Mouse (Mus musculus) limb, embryonic 13.5 days (tissue): ENCODE results near the gene Maml2. TPM values are rescaled to one million over a fixed set of nuclear protein-coding genes. Genes with fewer than 3 reads are reported as not detected.

ENCODE experiments used
- ATAC-seq: fragments of 200-750 bp; cut with Nextera tagmentation; 2 replicates; pipeline ENCODE4 v1.8.0; 2017; ENCODE audit warnings: low read depth, moderate number of reproducible peaks, moderate TSS enrichment; ENCODE audit not compliant: low FRiP score
- H3K27ac ChIP-seq: fragments of 300-500 bp; sonication (generic); 2 replicates; pipeline ENCODE4 v1.5.1; 2015; ENCODE audit warnings: inconsistent platforms, mild to moderate bottlenecking, moderate library complexity
- H3K27me3 ChIP-seq: fragments of 300-500 bp; sonication (generic); 2 replicates; pipeline ENCODE4 v1.6.1; 2015; ENCODE audit warnings: mild to moderate bottlenecking, inconsistent platforms
- H3K36me3 ChIP-seq: fragments of 300-500 bp; sonication (generic); 2 replicates; pipeline ENCODE4 v1.6.1; 2015; ENCODE audit warnings: inconsistent platforms, mild to moderate bottlenecking, moderate library complexity
- H3K4me1 ChIP-seq: fragments of 300-500 bp; sonication (generic); 2 replicates; pipeline ENCODE4 v1.6.1; 2015; ENCODE audit warnings: inconsistent platforms
- H3K4me2 ChIP-seq: fragments of 300-500 bp; sonication (generic); replicated peaks from 2 replicates; pipeline ENCODE4 v1.6.1; 2015; ENCODE audit warnings: inconsistent platforms, mild to moderate bottlenecking, moderate library complexity
- H3K4me3 ChIP-seq: fragments of 300-500 bp; sonication (generic); 2 replicates; pipeline ENCODE4 v1.5.1; 2015; ENCODE audit warnings: moderate library complexity, mild to moderate bottlenecking, inconsistent platforms
- H3K9ac ChIP-seq: fragments of 300-500 bp; sonication (generic); 2 replicates; pipeline ENCODE4 v1.6.1; 2015; ENCODE audit warnings: mild to moderate bottlenecking, inconsistent platforms
- H3K9me3 ChIP-seq: fragments of 300-500 bp; sonication (generic); 2 replicates; pipeline ENCODE4 v1.6.1; 2016; ENCODE audit warnings: inconsistent platforms
- WGBS: fragments of 180-500 bp; shearing (Covaris S2); methylation state at CpG from one replicate; pipeline ENCODE4 v1.1.7; 2015; 5-methylcytosine and 5-hydroxymethylcytosine counted together
- polyA plus RNA-seq: library from polyadenylated mRNA; unstranded; fragments of >200 nt; fragmentation: Nextera tagmentation; extraction: Ambion mirVana; gene quantifications from 2 replicates; pipeline ENCODE4 v1.2.1, GENCODE M21; 2015

The Maml2 gene
- polyA plus RNA-seq, 1 experiment from 2014 or later, result 15.9 TPM

DNA sequence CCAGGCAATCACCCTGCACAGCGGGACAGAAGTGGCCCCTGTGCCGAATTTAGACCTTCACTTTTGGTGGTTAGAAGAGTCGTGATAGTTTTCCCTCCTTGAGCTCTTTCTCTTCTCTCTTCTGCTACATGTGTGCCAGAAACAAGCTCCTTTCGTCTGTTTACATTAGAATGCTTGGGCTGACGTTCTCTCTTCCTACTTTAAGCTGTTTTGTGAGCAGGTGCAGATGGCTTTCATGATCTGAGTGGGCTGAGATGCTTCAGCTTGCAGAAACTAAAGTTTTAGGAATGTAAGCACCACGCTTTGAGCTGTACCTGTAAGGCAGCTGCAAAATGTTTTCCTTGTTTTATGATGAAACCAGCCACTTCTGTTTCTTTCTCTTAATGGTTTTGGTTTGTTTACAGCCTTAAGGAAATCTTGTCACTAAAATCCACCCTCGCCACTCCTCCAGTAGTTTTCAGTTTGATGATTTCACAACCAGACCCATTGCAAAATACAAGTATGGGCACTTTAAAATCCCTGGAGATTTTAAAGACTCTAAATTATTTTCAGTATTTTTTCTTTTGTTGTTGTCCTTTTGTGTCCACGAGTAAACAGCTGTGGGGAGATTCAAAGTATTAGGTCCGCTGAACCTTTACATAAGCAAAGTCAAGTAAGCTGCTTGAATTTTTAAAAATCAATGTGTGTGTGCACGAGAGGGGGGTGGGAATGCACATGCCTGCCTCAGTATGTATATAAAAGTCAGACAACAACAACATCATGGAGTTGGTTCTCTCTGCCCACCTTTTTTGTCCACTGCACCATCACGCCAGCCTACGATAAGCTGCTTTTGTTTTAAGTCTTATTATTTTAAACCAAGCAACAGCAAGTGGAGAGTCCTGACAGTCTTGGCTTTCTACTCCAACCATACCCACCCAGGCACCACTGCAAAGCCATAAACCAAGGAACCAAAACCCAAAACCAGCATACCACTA is 186.8 kb downstream of the Maml2 start:
- no peak overlapping the region for H3K4me3 ChIP-seq
- no peaks in the 10 kb centered on the region for H3K27me3 ChIP-seq
- H3K4me2 ChIP-seq, result peak overlapping the region; percentile 35
- 0 out of 2 replicates have a peak overlapping the region, but pooled peaks have one; percentile 35 for H3K27ac ChIP-seq
- H3K36me3 ChIP-seq, result no peaks in the 10 kb centered on the region
- H3K9me3 ChIP-seq, result no peaks in the 10 kb centered on the region
- no peak; the same call in 1 of the 2 replicates for ATAC-seq
- H3K9ac ChIP-seq, result no peak overlapping the region
- H3K4me1 ChIP-seq, result peaks cover 36% of the 10 kb centered on the region
- WGBS, result 47% methylated on average over 12 of the region's 12 CpGs

DNA sequence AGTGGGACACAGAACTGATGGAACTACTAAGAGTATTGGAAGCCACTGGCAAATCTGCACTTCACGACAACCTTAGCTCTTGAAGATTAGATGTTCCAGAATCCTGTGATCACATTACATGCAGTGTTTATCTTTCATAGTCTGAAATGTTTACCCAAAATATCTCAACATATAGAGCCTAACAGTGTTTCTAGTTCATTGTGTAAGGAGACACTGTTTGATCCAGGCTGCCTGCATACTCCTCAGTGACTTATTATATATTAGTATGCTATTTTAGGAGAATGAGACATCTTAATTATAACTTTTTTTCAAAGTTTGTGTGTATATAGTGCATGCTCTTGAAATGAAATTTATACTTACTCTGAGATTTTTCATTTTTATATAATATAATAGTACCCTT is 188.2 kb downstream of the Maml2 start:
- Histone ChIP-seq H3K27ac (no peak overlapping the region), H3K27me3 (no peaks in the 10 kb centered on the region), H3K4me3 (no peak overlapping the region), H3K36me3 (no peaks in the 10 kb centered on the region), H3K4me2 (no peak overlapping the region), H3K9ac (no peak overlapping the region), H3K4me1 (peaks cover 34% of the 10 kb centered on the region), H3K9me3 (no peaks in the 10 kb centered on the region)
- ATAC-seq, result no peak
- 83% methylated on average over 1 of the region's 1 CpGs for WGBS

DNA sequence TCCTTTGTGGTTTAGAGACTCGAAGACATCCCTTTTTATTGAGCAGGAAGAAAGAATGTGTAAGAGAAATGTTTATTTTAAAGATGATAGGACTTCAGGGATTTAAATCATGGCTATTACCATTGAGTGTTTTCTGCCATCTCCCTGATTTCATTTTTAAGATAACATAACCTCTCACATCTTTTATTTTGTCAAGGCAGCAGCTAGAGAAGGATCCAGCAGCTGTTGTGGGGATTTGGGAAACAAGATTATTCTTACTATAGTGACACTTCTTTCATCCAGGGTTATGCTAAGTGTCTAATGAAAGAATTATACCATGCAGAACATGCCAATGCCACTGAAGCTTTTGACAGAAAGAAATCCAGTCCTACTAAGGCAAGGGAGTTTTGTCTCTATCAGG is 193.3 kb downstream of the Maml2 start:
- no peak overlapping the region for H3K27ac ChIP-seq
- H3K4me3 ChIP-seq, result no peak overlapping the region
- no peaks in the 10 kb centered on the region for H3K9me3 ChIP-seq
- H3K27me3 ChIP-seq, result no peaks in the 10 kb centered on the region
- no peak for ATAC-seq
- no peak overlapping the region for H3K9ac ChIP-seq
- H3K4me1 ChIP-seq, result peaks cover 9% of the 10 kb centered on the region; the same call in 1 of the 2 replicates
- WGBS, result 51% methylated on average over 1 of the region's 1 CpGs
- H3K4me2 ChIP-seq, result no peak overlapping the region
- H3K36me3 ChIP-seq, result no peaks in the 10 kb centered on the region

DNA sequence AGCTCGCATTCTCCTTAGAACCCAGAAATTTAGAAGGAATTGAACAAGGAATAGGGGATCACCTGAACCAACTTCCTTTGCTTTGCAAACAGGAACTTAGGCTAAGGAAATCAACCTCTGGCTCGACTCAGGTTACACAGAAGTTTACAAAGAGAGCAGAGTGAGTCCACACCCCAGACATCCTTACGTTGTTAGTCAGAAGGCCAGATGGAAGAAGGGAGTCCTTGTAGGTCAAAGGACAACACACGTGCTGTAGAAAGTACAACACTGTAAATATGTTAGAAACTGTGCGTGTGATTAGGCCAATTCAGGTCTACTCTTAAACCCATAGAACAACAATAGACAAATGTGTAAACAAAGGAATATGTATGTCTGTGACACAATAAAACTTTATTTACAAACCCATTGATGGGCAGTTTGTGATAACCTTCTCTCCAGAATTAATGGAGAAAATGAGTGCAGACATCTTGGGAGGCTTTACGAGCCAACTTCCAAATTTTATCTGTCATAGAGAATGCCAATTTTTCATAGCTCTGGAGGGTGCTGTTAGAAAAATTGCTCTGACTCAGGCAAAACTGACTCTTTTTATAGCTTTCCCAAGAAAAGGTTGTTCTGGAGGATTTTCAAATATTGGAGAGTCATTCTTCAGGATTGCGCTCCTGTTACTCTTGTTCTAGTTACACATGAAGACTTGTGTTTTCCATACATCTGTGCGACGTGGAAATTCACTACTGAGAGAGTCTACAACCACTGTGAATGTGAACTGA is 194.3 kb downstream of the Maml2 start:
- peaks cover 14% of the 10 kb centered on the region for H3K4me1 ChIP-seq
- no peak overlapping the region for H3K4me2 ChIP-seq
- H3K9me3 ChIP-seq, result no peaks in the 10 kb centered on the region
- H3K36me3 ChIP-seq, result no peaks in the 10 kb centered on the region
- 73% methylated on average over 9 of the region's 9 CpGs for WGBS
- H3K27ac ChIP-seq, result no peak overlapping the region
- no peak for ATAC-seq
- H3K27me3 ChIP-seq, result no peaks in the 10 kb centered on the region
- no peak overlapping the region for H3K4me3 ChIP-seq
- no peak overlapping the region for H3K9ac ChIP-seq

DNA sequence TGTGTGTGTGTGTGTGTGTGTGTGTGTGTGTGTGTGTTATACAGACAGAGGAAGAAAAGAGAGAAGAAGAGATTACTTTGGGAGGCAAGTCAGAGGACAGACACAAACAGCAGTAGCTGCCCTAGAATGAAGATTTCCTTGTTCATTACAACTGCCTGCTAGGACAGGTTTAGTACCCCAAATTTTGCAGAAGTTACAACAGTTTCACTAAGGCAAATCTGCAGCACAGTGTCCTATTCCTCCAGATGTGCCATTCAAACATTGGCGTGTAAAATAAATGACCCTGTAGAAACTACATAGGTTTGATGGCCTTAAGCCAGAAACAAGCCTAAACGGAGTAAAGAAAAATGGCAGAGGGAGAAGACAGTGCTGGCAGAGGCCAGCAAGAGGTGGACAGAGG is 195.1 kb downstream of the Maml2 start:
- Histone ChIP-seq H3K4me1 (peaks cover 21% of the 10 kb centered on the region), H3K4me3 (no peak overlapping the region), H3K27me3 (no peaks in the 10 kb centered on the region), H3K4me2 (no peak overlapping the region), H3K27ac (no peak overlapping the region), H3K36me3 (no peaks in the 10 kb centered on the region), H3K9ac (no peak overlapping the region), H3K9me3 (no peaks in the 10 kb centered on the region)
- ATAC-seq, result no peak
- 59% methylated on average over 2 of the region's 2 CpGs for WGBS

DNA sequence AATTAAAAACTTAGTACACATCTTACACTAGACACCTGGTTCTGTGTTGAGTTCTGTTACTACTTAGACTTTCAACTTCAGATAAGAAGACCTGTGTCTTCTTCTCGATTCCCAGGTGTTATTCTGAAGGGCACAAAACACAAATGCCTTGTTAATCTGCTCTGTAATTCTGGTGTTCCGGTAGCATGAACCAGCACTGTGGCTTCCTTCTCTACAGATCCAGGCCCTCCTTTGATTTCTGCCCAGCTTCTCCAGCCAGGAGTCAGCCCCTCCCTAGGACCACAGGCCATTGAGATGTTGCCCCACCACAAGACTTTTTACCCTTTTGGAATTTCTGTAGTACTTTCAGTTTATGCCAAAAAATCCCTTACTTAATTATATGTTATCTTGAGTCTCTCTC is 196.0 kb downstream of the Maml2 start:
- Histone ChIP-seq H3K36me3 (no peaks in the 10 kb centered on the region), H3K27me3 (no peaks in the 10 kb centered on the region), H3K4me3 (no peak overlapping the region), H3K27ac (no peak overlapping the region), H3K9ac (no peak overlapping the region), H3K4me2 (no peak overlapping the region), H3K9me3 (no peaks in the 10 kb centered on the region), H3K4me1 (peaks cover 29% of the 10 kb centered on the region)
- 85% methylated on average over 2 of the region's 2 CpGs for whole genome bisulfite sequencing
- no peak for ATAC-seq

DNA sequence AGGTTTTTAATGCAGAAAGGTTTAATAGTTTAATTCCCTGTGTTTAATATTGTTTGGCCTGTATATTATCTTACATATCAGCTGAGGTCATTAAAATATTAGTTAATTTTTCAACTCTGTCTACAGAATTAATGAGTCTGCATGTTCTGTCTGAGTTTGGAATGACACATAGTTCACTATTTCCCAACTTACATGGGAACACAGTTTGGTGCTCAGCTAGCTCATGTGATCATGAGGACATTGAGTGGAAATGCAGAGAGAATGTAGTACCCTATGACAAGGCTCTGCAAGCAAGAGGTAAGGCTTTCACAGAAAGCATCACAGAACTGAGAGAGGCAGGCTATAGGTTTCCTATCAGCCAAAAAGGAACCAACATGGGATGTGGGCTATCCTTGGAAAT is 197.8 kb downstream of the Maml2 start:
- H3K4me2 ChIP-seq, result no peak overlapping the region
- no peaks in the 10 kb centered on the region for H3K27me3 ChIP-seq
- no peaks in the 10 kb centered on the region for H3K9me3 ChIP-seq
- H3K36me3 ChIP-seq, result no peaks in the 10 kb centered on the region
- no peak overlapping the region for H3K27ac ChIP-seq
- H3K4me1 ChIP-seq, result peaks cover 32% of the 10 kb centered on the region
- no peak for ATAC-seq
- no peak overlapping the region for H3K4me3 ChIP-seq
- no peak overlapping the region for H3K9ac ChIP-seq

DNA sequence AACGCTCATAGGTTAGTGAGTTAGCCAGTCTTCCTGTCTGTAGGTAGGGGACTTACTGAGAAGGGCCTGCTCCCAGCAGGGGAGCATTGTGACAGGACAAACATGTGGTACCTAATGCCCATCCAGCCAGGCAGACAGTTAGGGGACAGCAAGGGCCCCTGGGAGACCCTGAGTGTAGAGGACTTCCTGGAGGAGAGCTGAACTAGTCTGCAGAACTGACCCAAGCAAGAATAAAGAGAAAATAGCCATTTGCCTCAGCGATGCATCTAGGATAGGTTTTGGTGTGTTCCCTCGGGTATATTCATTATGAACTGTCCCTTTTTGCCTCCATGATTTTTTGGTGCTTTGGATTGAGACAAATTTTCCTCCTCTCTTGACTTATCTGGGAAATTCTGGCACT is 199.3 kb downstream of the Maml2 start:
- ATAC-seq, result no peak
- no peaks in the 10 kb centered on the region for H3K9me3 ChIP-seq
- no peak overlapping the region for H3K4me3 ChIP-seq
- H3K4me1 ChIP-seq, result peaks cover 28% of the 10 kb centered on the region
- no peaks in the 10 kb centered on the region for H3K36me3 ChIP-seq
- 0 out of 2 replicates have a peak overlapping the region, but pooled peaks have one; percentile 11 for H3K4me2 ChIP-seq
- peak overlapping the region; percentile 45; the same call in 1 of the 2 replicates for H3K27ac ChIP-seq
- WGBS, result 65% methylated on average over 3 of the region's 3 CpGs
- H3K9ac ChIP-seq, result no peak overlapping the region
- no peaks in the 10 kb centered on the region for H3K27me3 ChIP-seq

DNA sequence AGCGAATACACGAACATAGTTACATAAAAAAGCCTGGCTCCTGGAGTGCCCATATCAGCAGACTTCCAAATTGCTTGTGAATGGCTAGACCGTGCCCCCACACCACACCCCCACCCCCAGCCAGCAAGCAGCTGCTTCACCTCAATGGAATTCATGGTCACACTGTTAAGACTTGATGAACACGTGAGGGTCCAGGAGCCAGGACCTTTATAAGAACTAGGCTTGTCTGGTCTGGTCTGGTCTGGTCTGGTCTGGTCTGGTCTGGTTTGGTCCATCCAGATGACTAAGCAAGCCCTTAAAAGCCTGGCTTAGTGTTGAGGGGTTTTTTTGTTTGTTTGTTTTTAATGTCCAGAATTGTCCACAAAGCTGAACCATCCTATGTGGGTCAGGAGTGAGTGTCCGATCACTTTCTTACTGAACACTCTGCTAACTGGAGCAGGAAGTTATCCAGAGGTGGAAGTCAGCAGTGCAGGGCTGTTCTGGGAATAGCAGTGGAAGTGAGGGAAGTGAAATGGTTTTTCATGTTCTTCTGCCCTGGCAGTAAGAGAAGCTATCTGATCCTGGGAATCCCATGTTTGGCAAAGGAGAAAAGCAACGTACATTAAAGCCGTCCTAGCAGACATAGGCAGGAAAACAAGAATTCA is 200.1 kb downstream of the Maml2 start:
- H3K4me1 ChIP-seq, result peaks cover 28% of the 10 kb centered on the region
- no peak overlapping the region for H3K4me2 ChIP-seq
- H3K27me3 ChIP-seq, result no peaks in the 10 kb centered on the region
- H3K9ac ChIP-seq, result no peak overlapping the region
- WGBS, result 44% methylated on average over 7 of the region's 7 CpGs
- H3K27ac ChIP-seq, result peak overlapping the region; percentile 28
- no peaks in the 10 kb centered on the region for H3K9me3 ChIP-seq
- peak; percentile 81 for ATAC-seq
- H3K4me3 ChIP-seq, result no peak overlapping the region
- no peaks in the 10 kb centered on the region for H3K36me3 ChIP-seq

DNA sequence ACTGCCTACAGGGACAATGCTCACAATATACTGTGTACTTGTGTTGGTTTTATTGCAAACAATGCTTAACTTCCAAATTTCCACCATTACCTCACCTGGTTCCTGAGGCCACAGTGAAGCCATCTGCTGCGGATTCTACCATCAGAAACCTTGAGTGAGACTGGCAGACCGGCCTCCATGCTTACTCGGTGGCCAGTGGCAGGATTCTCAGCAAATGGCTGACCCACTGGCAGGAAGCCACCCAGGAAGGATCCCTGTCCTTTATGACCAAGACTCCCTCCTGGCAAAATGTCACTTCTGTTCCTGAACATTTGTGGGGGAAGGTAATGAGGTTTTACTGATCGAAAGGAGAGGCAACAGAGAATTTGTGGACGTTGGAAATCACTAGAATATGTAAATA is 202.3 kb downstream of the Maml2 start:
- Histone ChIP-seq H3K27ac (no peak overlapping the region), H3K4me2 (no peak overlapping the region), H3K4me3 (no peak overlapping the region), H3K36me3 (no peaks in the 10 kb centered on the region), H3K4me1 (peaks cover 23% of the 10 kb centered on the region), H3K27me3 (no peaks in the 10 kb centered on the region), H3K9ac (no peak overlapping the region), H3K9me3 (no peaks in the 10 kb centered on the region)
- WGBS, result 85% methylated on average over 5 of the region's 5 CpGs
- ATAC-seq, result no peak

DNA sequence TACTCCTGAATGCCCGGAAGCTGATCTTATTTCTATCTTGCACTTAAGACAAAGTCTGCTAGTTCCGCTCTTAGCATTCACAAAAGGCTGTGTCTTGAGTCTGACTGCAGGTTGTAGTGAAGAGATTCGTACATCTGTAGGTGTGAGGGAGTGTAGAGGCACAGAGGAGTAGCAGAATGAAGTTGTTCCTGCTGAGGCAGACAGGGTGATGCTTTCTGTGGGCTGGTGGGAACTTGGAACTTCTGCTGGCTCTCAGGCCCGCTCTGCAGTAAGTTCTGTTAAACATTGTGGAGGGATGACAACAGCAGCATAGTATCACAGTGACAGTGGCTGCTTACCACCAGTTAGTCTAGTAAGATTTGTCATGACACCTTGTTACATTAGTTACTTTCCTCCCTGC is 207.3 kb downstream of the Maml2 start:
- Histone ChIP-seq H3K27ac (no peak overlapping the region), H3K36me3 (no peaks in the 10 kb centered on the region), H3K4me1 (0 out of 2 replicates have a peak, but pooled peaks cover 10% of the 10 kb centered on the region), H3K9me3 (no peaks in the 10 kb centered on the region), H3K27me3 (no peaks in the 10 kb centered on the region), H3K9ac (no peak overlapping the region), H3K4me3 (no peak overlapping the region), H3K4me2 (no peak overlapping the region)
- ATAC-seq, result no peak
- WGBS, result 94% methylated on average over 4 of the region's 4 CpGs
